Mouse (Mus musculus) c-Kit-positive CD71-positive TER-119-negative erythroid progenitor cells, embryonic 14.5 days (primary cell): ENCODE results near the gene Olfr583.

ENCODE experiments used
- DNase-seq: peaks from one replicate; pipeline ENCODE4 v3.0.0-alpha.2; 2013; ENCODE audit warnings: low read depth

Gene Olfr583

DNA sequence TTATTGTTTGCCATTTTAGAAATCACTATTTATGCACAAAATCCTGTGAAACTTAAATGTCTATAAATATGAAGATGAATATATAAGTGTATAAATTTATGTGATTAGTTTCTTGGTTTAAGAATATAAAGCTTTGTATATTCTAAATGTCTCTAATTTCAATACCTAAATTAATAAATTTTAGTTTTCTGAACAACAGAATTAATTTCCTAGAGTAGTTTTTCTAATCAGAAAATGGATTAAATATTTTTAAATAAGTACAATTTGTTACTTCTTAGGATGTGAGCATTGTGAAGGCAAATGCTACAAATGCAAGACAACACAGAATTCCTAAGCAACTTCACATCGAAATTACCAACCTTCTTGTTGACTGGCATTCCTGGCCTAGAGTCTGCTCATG, at the start of gene Olfr583:
Olfr583 (plus strand) TSS at position 301 of the 400 bp plus-strand sequence.
- DNase-seq, result no peak

DNA sequence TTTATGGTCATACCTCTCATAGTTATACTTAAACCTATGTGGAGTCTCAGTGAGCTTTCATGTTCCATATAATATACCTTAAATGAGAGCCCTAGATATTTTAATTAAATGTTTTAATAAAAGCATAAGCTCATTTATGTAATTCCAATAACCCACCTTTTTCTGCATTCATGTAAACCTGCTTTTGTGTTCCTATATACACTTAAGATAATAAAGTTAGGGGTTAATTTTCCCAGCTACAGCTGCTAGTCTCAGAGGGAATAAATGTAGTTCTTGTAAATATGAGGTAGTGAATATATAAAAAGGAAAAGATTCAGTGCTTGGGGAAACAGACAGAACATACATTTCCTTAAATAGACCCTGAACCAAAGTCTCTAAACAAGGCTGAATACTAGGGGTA, 13.4 kb upstream of the Olfr583 start, which contains the start of gene Olfr582:
Olfr582 (plus strand) TSS at position 301 of the 400 bp plus-strand sequence.
- DNase-seq, result no peak

GRCm38 (mm10) chr7:103081585-103081984, 30.5 kb downstream of the Olfr583 start, which contains the start of gene Olfr584:
TSS of gene Olfr584 (plus strand) at chr7:103081885.
- no peak for DNase-seq

DNA sequence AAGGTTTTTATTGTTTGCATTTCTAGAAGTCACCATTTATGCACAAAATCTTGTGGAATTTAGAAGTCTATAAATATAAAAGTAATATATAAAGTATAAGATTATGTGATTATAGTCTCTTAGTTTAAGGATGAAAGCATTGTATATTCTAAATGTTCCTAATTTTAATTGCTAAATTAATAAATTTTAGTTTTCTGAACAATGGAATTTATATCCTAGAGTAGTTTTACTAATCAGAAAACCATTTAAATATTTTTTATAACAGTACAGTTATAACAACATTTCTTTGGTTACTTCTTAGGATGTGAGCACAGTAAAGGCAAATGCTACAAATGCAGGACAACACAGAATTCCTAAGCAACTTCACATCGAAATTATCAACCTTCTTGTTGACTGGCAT, 46.3 kb downstream of the Olfr583 start, which contains the start of gene Olfr585:
Olfr585 (plus strand) TSS at position 301 of the 400 bp plus-strand sequence.
- DNase-seq, result no peak
